In the genomic region with DNA sequence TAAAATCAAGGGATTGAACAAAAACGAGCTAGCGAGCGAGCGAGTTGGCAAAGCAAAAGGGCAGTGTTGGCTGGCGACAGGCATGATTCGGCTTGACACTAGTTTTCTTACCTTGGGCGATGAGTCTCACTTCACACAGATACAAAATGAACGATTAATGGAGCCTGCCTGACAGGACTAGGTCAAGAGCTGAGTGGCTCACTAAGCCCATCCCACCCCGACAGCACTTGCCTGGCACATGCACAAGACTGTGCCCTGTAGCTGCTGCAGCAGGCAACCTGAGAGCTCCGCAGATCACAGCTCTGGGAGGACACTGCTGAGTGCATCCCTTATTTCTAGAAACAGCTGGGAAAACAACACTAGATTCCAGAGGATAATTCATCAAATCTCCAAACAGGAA, we compare ENCODE assay signal across 19 mouse cellular contexts.
DNase-seq lines count a peak whose midpoint lies in the region; ATAC-seq and TF ChIP-seq lines count a peak whose summit lies in the region.
"Had no signal": no experiment of that assay in that cellular context is flagged by ENCODE, and none has a peak within 500 bp of the region (broad histone marks: within the 10 kb centered on the region; RNA-seq: fewer than 3 reads in every experiment).

No protein-coding gene starts in this region.

- H3K9ac ChIP-seq in kidney, postnatal 0 days (ENCODE audit: low read depth, low read length) = no peak overlapping the region
- no peak overlapping the region for H3K9ac ChIP-seq in embryonic facial prominence, embryonic 14.5 days (ENCODE audit: low read depth, low read length)
- H3K9ac ChIP-seq: forebrain, embryonic 12.5 days; heart, embryonic 12.5 days; hindbrain, embryonic 14.5 days had no signal

- ATAC-seq in kidney, postnatal 0 days (replicated peaks; ENCODE audit: low FRiP score, low read depth) = no peak
- no peak for ATAC-seq in embryonic facial prominence, embryonic 14.5 days (ENCODE audit: low read depth)
- ATAC-seq: activated CD4-positive, CD25-positive, alpha-beta regulatory T cell, adult 4 months; forebrain, embryonic 16.5 days; Patski had no signal

- H3K4me2 ChIP-seq in kidney, postnatal 0 days (ENCODE audit: low read length) = no peak overlapping the region
- no peak overlapping the region for H3K4me2 ChIP-seq in embryonic facial prominence, embryonic 14.5 days (ENCODE audit: low read depth, low read length)
- H3K4me2 ChIP-seq: forebrain, embryonic 12.5 days; heart, embryonic 12.5 days; hindbrain, embryonic 14.5 days had no signal

- 63% methylated on average over 10 of the region's 10 CpGs for WGBS in kidney, postnatal 0 days
- WGBS in embryonic facial prominence, embryonic 10.5 days = 92% methylated on average over 10 of the region's 10 CpGs
- 84% methylated on average over 10 of the region's 10 CpGs for WGBS in embryonic facial prominence, embryonic 14.5 days

- no peak for TF ChIP-seq CTCF in kidney, postnatal 0 days (IDR thresholded peaks at IDR 0.05; ENCODE audit: low read depth)

- H3K9me3 ChIP-seq in kidney, postnatal 0 days (replicated peaks; ENCODE audit: low read length) = no peaks in the 10 kb centered on the region
- no peaks in the 10 kb centered on the region for H3K9me3 ChIP-seq in embryonic facial prominence, embryonic 10.5 days
- peaks cover 3% of the 10 kb centered on the region; the same call in 1 of the 2 replicates for H3K9me3 ChIP-seq in embryonic facial prominence, embryonic 14.5 days (ENCODE audit: control insufficient read depth, low read length)
- H3K9me3 ChIP-seq: forebrain, embryonic 12.5 days; heart, embryonic 12.5 days; hindbrain, embryonic 10.5 days had no signal

- peak; percentile 51 for DNase-seq in heart, adult 11 months
- no peak for DNase-seq in heart, adult 8-10 months (ENCODE audit: low spot score)
- peak; percentile 65 for DNase-seq in kidney, postnatal 0 days (ENCODE audit: low spot score)
- DNase-seq in kidney, postnatal 10 days = no peak
- no peak for DNase-seq in embryonic facial prominence, embryonic 10.5 days (ENCODE audit: low spot score)
- DNase-seq in embryonic facial prominence, embryonic 14.5 days (ENCODE audit: low spot score) = peak; percentile 17
- DNase-seq: adrenal gland, postnatal 10 days; cerebellum, adult 18-20 months; cerebellum, adult 9-11 months; gastrocnemius, postnatal 10 days; heart, adult 2 months had no signal

- H3K36me3 ChIP-seq in kidney, postnatal 0 days (ENCODE audit: insufficient read depth, low read length) = no peaks in the 10 kb centered on the region
- H3K36me3 ChIP-seq in embryonic facial prominence, embryonic 10.5 days (replicated peaks) = no peaks in the 10 kb centered on the region
- H3K36me3 ChIP-seq in embryonic facial prominence, embryonic 14.5 days (ENCODE audit: control insufficient read depth, insufficient read depth, low read length) = no peaks in the 10 kb centered on the region
- H3K36me3 ChIP-seq: forebrain, embryonic 12.5 days; heart, embryonic 12.5 days; hindbrain, embryonic 10.5 days had no signal

- H3K27me3 ChIP-seq in kidney, postnatal 0 days (ENCODE audit: insufficient read depth, low read length) = no peaks in the 10 kb centered on the region
- H3K27me3 ChIP-seq in embryonic facial prominence, embryonic 10.5 days (replicated peaks; ENCODE audit: low read depth, poor library complexity, severe bottlenecking) = no peaks in the 10 kb centered on the region
- no peaks in the 10 kb centered on the region; the same call in 1 of the 2 replicates for H3K27me3 ChIP-seq in embryonic facial prominence, embryonic 14.5 days (replicated peaks; ENCODE audit: control insufficient read depth, insufficient read depth, low read length)
- H3K27me3 ChIP-seq: CH12.LX; forebrain, embryonic 12.5 days; heart, embryonic 12.5 days; Patski had no signal

- no peak overlapping the region for H3K27ac ChIP-seq in kidney, postnatal 0 days
- peak overlapping the region; percentile 48; the same call in 1 of the 2 replicates for H3K27ac ChIP-seq in embryonic facial prominence, embryonic 10.5 days (replicated peaks)
- no peak overlapping the region for H3K27ac ChIP-seq in embryonic facial prominence, embryonic 14.5 days (replicated peaks; ENCODE audit: low read depth, low read length)
- H3K27ac ChIP-seq: forebrain, embryonic 12.5 days; heart, adult 2 months; hindbrain, embryonic 10.5 days; hindbrain, embryonic 14.5 days had no signal

- H3K4me3 ChIP-seq in kidney, postnatal 0 days (replicated peaks; ENCODE audit: low read depth, low read length) = no peak overlapping the region
- H3K4me3 ChIP-seq in embryonic facial prominence, embryonic 10.5 days = no peak overlapping the region
- no peak overlapping the region for H3K4me3 ChIP-seq in embryonic facial prominence, embryonic 14.5 days (ENCODE audit: low read depth, low read length)
- H3K4me3 ChIP-seq: forebrain, embryonic 12.5 days; heart, adult 2 months; heart, embryonic 12.5 days; hindbrain, embryonic 10.5 days had no signal

- H3K4me1 ChIP-seq in kidney, postnatal 0 days (replicated peaks; ENCODE audit: insufficient read depth, low read length) = peaks cover 4% of the 10 kb centered on the region; the same call in 1 of the 2 replicates
- H3K4me1 ChIP-seq in embryonic facial prominence, embryonic 10.5 days = peaks cover 29% of the 10 kb centered on the region
- H3K4me1 ChIP-seq in embryonic facial prominence, embryonic 14.5 days (ENCODE audit: control insufficient read depth, insufficient read depth, low read length) = peaks cover 29% of the 10 kb centered on the region
- H3K4me1 ChIP-seq: heart, embryonic 12.5 days had no signal

Comparison
In these comparisons a context has a peak if more than half of its experiments do, and no peak if none do; other contexts are left out.
1. DNase-seq: peak in heart, adult 11 months (single experiment), kidney, postnatal 0 days (single experiment) and embryonic facial prominence, embryonic 14.5 days (single experiment); none in heart, adult 8-10 months (single experiment), kidney, postnatal 10 days (single experiment) and embryonic facial prominence, embryonic 10.5 days (single experiment).